Mouse (Mus musculus): ENCODE results near the gene Emd.
A peak's percentile ranks its signal among the peaks of the same experiment; 100 is the strongest.

GRCm38 (mm10) chrX:74248651-74249050 is 5.8 kb upstream of the Emd start:
- no peak for TF ChIP-seq POLR2A (IDR thresholded peaks at IDR 0.05; ENCODE audit: borderline replicate concordance, control insufficient read depth, low read depth, low read length)
- peak; percentile 68 for TF ChIP-seq CTCF (IDR thresholded peaks at IDR 0.05; ENCODE audit: control insufficient read depth, insufficient read depth, low read length)
